Mouse (Mus musculus): ENCODE results near the gene Nckap5. TPM values are rescaled to one million over a fixed set of nuclear protein-coding genes. Genes with fewer than 3 reads are reported as not detected.
A peak's percentile ranks its signal among the peaks of the same experiment; 100 is the strongest.

Gene Nckap5
- polyA plus RNA-seq, 1 experiment from 2014 or later: 4.8 TPM

DNA sequence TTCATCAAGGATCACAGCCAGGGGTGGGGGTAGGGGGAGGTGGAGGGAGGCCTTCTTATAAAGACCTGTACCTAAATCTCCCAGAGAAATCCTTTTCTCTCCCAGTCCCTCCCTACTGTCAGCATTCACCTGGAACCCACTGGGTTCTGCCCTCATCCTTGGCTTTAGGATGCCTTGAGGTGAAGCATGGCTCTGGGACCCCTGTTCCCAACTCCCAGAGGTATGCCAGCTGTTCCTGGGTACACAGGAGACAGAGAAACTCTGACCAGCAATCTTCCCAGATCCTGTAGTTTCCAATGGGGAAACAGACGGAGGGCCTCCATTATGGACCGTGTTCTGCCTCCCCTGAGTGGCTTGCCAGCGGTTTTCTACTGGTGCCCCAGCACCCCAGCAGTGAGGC, 909.9 kb downstream of the Nckap5 start:
- no peaks in the 10 kb centered on the region for H3K36me3 ChIP-seq
- no peak overlapping the region for H3K4me3 ChIP-seq (replicated peaks)
- no peak for ATAC-seq (ENCODE audit: insufficient read depth, low FRiP score, low read depth)
- H3K4me2 ChIP-seq: no peak overlapping the region
- no peaks in the 10 kb centered on the region for H3K9me3 ChIP-seq
- WGBS: 89% methylated on average over 3 of the region's 3 CpGs
- H3K27me3 ChIP-seq (replicated peaks): no peaks in the 10 kb centered on the region
- H3K9ac ChIP-seq: no peak overlapping the region
- no peaks in the 10 kb centered on the region for H3K4me1 ChIP-seq
- H3K27ac ChIP-seq: no peak overlapping the region

DNA sequence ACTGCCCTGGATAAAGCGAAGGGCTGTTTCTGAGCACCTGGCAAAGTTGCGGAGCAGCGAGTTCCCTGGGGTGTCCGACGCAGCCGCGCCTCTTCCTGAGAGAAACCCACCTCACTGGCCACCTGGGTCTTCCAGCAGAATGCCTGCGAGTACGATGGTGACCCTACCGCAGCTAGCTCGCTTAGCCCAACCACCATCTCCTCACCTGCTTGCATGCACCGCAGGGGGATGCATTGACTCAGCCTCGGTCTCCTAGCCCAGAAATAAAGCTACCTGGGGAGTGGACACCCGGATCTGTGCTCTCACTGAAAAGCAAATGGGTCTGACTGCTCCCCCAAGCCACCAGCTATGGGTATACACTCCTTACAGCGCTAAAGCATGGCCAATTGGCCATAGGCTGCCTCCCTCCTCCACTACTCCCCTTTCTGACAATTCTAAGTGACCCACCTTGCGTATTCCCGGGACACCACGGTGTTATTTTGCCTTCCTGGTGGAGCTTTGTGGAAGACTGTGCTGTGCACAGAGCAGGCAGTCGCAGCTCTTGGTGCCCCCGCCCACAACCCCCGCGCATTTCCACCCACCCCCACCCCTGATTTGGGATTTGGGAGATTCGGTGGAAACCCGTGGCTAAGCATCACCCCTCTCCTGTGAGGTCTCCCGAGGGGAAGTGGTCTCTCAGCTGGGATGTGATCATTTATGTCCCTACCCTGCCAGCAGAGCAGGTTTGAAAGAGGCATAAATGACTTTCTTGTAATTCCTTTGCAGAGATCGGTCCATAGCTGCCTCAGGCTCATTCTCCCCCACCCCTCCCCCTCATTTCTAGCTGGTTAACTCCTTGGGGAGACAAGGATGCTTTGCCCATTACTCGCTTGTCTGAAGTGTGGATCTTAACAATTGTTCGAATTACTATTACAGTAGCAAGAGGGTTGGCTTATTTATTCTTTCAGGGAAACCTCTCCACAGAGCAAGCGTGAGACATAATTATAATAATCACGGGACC, 917.7 kb downstream of the Nckap5 start, which contains the start of gene Lypd1:
Gene Lypd1 (minus strand): TSS at position 501 of the 1,000 bp plus-strand sequence.
- Histone ChIP-seq H3K27me3 (replicated peaks) (peaks cover 30% of the 10 kb centered on the region), H3K9me3 (no peaks in the 10 kb centered on the region), H3K4me3 (replicated peaks) (peak within 1 kb of the TSS; percentile 44), H3K36me3 (no peaks in the 10 kb centered on the region), H3K4me1 (peaks cover 23% of the 10 kb centered on the region), H3K27ac (no peak within 1 kb of the TSS), H3K4me2 (peak within 1 kb of the TSS; percentile 96), H3K9ac (no peak within 1 kb of the TSS)
- WGBS: 8% methylated on average over 30 of the region's 30 CpGs
- ATAC-seq (ENCODE audit: insufficient read depth, low FRiP score, low read depth): no peak

DNA sequence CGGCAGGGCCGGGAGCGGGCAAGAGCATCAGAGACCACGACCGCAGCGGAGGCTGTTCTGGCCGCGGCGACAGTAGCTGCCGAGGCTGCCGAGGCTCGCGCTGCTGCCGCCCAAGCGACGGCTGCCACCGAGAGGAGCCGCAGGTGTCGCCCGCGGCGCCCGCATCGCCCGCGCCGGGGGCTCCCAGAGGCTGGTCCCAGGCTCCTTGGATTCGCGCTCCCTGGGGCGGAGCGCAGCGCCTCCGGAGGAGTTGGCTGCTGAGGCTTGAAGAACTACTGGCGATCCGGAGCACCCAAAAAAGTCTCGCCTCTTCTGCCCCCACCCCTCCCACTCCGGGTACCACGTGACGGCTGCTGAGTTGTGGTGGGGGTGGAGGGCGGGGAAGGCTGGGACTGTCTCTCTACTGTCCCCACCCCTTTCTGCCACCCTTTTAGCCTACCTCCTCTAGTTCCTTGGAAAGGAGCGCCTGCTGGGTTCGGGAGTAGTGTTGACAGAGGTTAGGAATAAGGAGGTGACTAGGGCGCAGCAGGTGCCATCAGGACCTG, 918.6 kb downstream of the Nckap5 start:
- Histone ChIP-seq H3K36me3 (no peaks in the 10 kb centered on the region), H3K27ac (no peak overlapping the region), H3K9ac (no peak overlapping the region), H3K27me3 (replicated peaks) (peaks cover 30% of the 10 kb centered on the region), H3K4me1 (peaks cover 23% of the 10 kb centered on the region), H3K4me3 (replicated peaks) (peak overlapping the region; percentile 44), H3K9me3 (no peaks in the 10 kb centered on the region), H3K4me2 (peak overlapping the region; percentile 96)
- 0% methylated on average over 43 of the region's 43 CpGs for WGBS
- ATAC-seq (ENCODE audit: insufficient read depth, low FRiP score, low read depth): peak; percentile 61; the same call in 1 of the 2 replicates

DNA sequence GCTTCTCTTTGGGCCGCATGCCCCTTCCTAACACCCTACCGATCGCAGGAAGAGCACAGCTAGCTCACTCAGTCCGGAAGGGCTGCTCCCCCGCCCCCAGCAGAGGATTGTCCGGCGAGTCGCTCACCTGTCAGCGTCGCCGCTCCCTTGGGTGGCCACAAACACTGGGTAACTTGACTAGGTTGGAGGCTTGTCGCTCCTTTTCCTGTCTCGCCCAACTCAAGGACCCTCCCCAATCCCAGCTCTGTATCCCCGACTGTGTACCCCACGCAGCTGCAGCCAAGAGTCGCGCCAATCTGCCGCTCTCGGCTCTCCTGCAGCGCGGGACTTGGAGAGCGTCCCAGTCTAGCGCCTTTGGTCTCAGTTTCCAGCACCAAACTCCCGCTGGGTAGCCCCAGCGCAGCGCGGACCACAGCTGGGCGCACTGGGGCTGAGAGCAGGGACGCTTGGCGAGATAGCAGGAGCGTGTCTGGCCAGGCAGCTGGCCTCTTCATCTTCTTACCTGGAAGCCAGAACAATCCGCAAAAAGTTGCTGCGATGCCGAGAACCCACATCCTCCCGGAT, 919.2 kb downstream of the Nckap5 start:
- no peak overlapping the region for H3K9ac ChIP-seq
- peaks cover 30% of the 10 kb centered on the region for H3K27me3 ChIP-seq (replicated peaks)
- ATAC-seq (ENCODE audit: insufficient read depth, low FRiP score, low read depth): peak; percentile 48; the same call in 1 of the 2 replicates
- H3K4me3 ChIP-seq (replicated peaks): peak overlapping the region; percentile 44
- H3K4me2 ChIP-seq: peak overlapping the region; percentile 96
- H3K4me1 ChIP-seq: peaks cover 23% of the 10 kb centered on the region
- H3K36me3 ChIP-seq: no peaks in the 10 kb centered on the region
- WGBS: under 1% methylated on average over 35 of the region's 35 CpGs
- H3K9me3 ChIP-seq: no peaks in the 10 kb centered on the region
- H3K27ac ChIP-seq: no peak overlapping the region

DNA sequence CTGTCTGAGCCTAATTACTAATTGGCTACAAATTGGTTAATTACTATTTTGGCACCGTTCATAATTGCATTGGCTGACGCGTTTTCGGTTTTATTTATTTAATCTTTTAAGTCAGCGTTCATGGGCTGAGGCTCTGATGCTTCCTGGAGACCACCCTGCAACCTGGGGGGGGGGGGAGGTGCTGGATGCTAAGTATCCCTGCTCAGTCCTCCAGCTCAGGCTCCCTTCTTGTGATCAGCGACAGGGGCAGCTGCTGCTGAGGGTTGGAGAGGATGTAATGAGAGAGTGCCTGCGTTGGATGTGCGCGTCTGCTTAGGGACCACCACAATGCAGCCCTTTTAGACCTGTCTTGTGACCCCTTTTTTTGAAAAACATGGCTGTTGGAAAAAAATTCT, 919.7 kb downstream of the Nckap5 start:
- ATAC-seq (ENCODE audit: insufficient read depth, low FRiP score, low read depth): no peak
- Histone ChIP-seq H3K36me3 (no peaks in the 10 kb centered on the region), H3K9me3 (no peaks in the 10 kb centered on the region), H3K4me2 (peak overlapping the region; percentile 96), H3K9ac (no peak overlapping the region), H3K27ac (no peak overlapping the region), H3K27me3 (replicated peaks) (peaks cover 30% of the 10 kb centered on the region), H3K4me3 (replicated peaks) (peak overlapping the region; percentile 44), H3K4me1 (peaks cover 23% of the 10 kb centered on the region)
- WGBS: 3% methylated on average over 9 of the region's 9 CpGs

DNA sequence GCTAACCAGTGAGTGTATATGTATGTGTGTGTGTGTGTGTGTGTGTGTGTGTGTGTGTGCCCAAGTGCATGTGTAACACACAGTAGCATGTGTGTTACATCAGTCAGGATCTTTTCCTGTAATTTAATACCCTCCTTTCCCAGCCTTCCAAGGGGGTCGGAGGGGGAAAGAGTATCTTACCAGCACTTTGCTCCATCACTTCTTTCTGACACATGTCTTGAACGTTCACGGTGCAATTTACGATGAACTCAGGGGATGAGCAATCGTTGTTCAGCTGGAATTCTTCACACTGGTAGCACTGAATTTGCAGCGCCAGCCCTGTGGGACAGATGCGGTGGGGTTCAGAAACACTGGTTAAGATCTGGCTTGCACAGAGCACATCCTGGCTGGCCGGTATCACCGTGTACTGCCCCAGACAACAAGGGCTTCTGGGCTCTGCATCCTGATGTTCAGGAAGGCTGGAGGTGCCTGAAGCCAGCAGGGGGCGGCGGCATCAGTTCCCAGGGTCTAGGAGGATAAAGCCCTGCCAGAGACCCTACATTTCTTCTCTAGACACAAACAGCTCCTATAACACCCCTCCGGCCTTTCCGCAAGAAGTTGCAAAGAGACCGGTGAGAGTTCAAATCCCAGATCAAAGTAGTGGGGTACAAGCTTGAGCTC, 920.3 kb downstream of the Nckap5 start:
- Histone ChIP-seq H3K36me3 (no peaks in the 10 kb centered on the region), H3K4me2 (peak overlapping the region; percentile 96), H3K4me3 (replicated peaks) (no peak overlapping the region), H3K9ac (no peak overlapping the region), H3K27me3 (replicated peaks) (peaks cover 30% of the 10 kb centered on the region), H3K27ac (no peak overlapping the region), H3K9me3 (no peaks in the 10 kb centered on the region), H3K4me1 (peaks cover 23% of the 10 kb centered on the region)
- ATAC-seq (ENCODE audit: insufficient read depth, low FRiP score, low read depth): no peak
- WGBS: 7% methylated on average over 14 of the region's 14 CpGs

DNA sequence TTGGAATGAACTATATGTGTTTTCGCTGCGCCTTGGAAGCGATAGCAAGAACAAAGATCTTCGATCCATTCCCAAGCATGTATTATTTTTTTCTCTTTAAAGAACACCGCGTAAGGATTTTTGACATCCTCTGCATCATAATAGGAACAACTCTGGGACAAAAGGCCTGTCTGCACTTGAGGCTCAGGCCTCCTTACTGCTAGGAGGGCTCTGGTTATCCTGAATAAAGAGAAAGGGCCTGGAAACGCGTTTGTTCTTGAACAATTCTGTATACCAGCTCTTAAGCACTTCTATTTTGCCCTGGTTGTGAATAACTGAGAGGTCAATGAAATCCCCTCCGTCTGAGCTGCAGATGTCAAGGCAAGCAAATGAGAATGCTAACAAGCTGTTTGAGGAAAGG, 937.4 kb downstream of the Nckap5 start:
- H3K9me3 ChIP-seq: no peaks in the 10 kb centered on the region
- no peak overlapping the region for H3K4me2 ChIP-seq
- 83% methylated on average over 9 of the region's 9 CpGs for WGBS
- H3K4me1 ChIP-seq: no peaks in the 10 kb centered on the region
- H3K27ac ChIP-seq: no peak overlapping the region
- H3K36me3 ChIP-seq: no peaks in the 10 kb centered on the region
- H3K27me3 ChIP-seq (replicated peaks): no peaks in the 10 kb centered on the region
- no peak for ATAC-seq (ENCODE audit: insufficient read depth, low FRiP score, low read depth)
- H3K4me3 ChIP-seq (replicated peaks): no peak overlapping the region
- H3K9ac ChIP-seq: no peak overlapping the region

DNA sequence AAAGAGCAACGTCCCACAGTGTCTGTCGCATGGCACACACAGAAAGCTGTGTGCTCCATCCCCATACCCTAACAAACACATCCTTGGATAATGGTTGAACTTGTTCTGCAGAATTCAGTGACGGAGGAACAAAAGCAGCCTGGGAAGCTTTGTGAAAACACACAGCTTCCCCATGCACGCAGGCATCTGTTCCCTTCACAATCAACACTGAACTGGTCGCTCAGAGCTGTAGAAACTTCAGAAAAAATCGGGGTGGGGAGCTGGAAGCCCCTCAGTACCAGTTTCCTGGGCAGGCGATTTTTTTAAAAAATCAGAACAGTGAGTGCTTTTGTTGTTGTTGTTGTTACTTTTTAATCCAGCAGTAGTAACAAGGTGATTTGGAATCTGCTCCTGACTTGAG, 960.5 kb downstream of the Nckap5 start:
- 44% methylated on average over 7 of the region's 7 CpGs for WGBS
- Histone ChIP-seq H3K9me3 (no peaks in the 10 kb centered on the region), H3K4me3 (replicated peaks) (no peak overlapping the region), H3K36me3 (no peaks in the 10 kb centered on the region), H3K4me1 (no peaks in the 10 kb centered on the region), H3K27me3 (replicated peaks) (no peaks in the 10 kb centered on the region), H3K4me2 (no peak overlapping the region), H3K27ac (no peak overlapping the region), H3K9ac (no peak overlapping the region)
- ATAC-seq (ENCODE audit: insufficient read depth, low FRiP score, low read depth): no peak
